Mouse (Mus musculus) heart, postnatal 0 days (tissue): ENCODE measurements around the gene Cpsf6.

ENCODE experiments used
- CTCF ChIP-seq: IDR thresholded peaks from 2 replicates; pipeline ENCODE4 v1.5.1; 2016; ENCODE audit warnings: antibody characterized with exemption, control low read depth, low read depth
- EP300 ChIP-seq: IDR thresholded peaks from 2 replicates; pipeline ENCODE4 v1.6.1; 2016; ENCODE audit warnings: antibody characterized with exemption, low read depth

DNA sequence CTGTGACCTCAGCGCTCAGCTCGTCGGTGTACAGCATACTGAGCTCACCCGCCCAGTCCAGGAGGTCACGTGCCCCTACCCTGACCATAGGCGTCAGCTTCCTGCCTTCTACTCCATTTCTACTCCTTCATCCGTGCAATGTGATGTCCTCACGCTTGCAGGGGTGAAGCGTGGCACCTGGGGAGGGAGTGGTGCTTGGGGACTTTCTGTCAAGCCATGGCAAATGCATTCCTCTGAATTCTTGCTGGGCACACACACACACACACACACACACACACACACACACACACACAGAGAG is 37.6 kb upstream of the Cpsf6 start:
- no peak for TF ChIP-seq CTCF
- no peak for TF ChIP-seq EP300
